Mouse (Mus musculus) myocyte (in vitro differentiated cells): ENCODE data around the gene Efnb1. TPM values are rescaled to one million over a fixed set of nuclear protein-coding genes. Genes with fewer than 3 reads are reported as not detected.

Experiments
- H3K27me3 ChIP-seq: one replicate; pipeline ENCODE4 v1.6.1; 2011; ENCODE audit not compliant: control insufficient read depth, insufficient read depth, insufficient read length
- H3K36me3 ChIP-seq: one replicate; pipeline ENCODE4 v1.6.1; 2011; ENCODE audit not compliant: control insufficient read depth, insufficient read depth
- H3K4me2 ChIP-seq: one replicate; pipeline ENCODE4 v1.6.1; 2011; ENCODE audit warnings: low read depth, control low read depth
- H3K4me3 ChIP-seq: one replicate; pipeline ENCODE4 v1.5.1; 2011; ENCODE audit warnings: mild to moderate bottlenecking, control low read depth, moderate library complexity
- H3K79me2 ChIP-seq: one replicate; pipeline ENCODE4 v1.6.1; 2011; ENCODE audit not compliant: control insufficient read depth, insufficient read depth
- H3ac ChIP-seq: one replicate; pipeline ENCODE4 v1.6.1; 2011; ENCODE audit not compliant: control insufficient read depth, insufficient read length
- CEBPB ChIP-seq: IDR thresholded peaks from 2 replicates; pipeline ENCODE4 v1.6.1; 2011; ENCODE audit warnings: mild to moderate bottlenecking, moderate library complexity; ENCODE audit not compliant: poor library complexity, insufficient read depth, severe bottlenecking
- E2F4 ChIP-seq: IDR thresholded peaks from one replicate; pipeline ENCODE4 v1.6.1; 2011; ENCODE audit warnings: mild to moderate bottlenecking, control low read depth, moderate library complexity; ENCODE audit not compliant: insufficient read depth
- MAX ChIP-seq: IDR thresholded peaks from one replicate; pipeline ENCODE4 v1.6.1; 2011; ENCODE audit warnings: low read depth, mild to moderate bottlenecking, control low read depth
- MYOD1 ChIP-seq, 3 experiments: IDR thresholded peaks; one replicate each; pipeline ENCODE4 v1.6.1; 2011; ENCODE audit warnings: control low read depth in 2 of 3, low read depth in 2 of 3, mild to moderate bottlenecking in 2 of 3, moderate library complexity in 1 of 3; ENCODE audit not compliant: insufficient read length in 2 of 3, control insufficient read depth in 1 of 3
- MYOG ChIP-seq, 3 experiments: IDR thresholded peaks; one replicate each; pipeline ENCODE4 v1.6.1; 2011; ENCODE audit warnings: control low read depth in 2 of 3, low read depth in 2 of 3, mild to moderate bottlenecking in 2 of 3; ENCODE audit not compliant: insufficient read length in 2 of 3, control insufficient read depth in 1 of 3, insufficient read depth in 1 of 3
- POLR2A ChIP-seq: IDR thresholded peaks from one replicate; pipeline ENCODE4 v1.6.1; 2011; ENCODE audit warnings: low read depth, mild to moderate bottlenecking, control low read depth, moderate library complexity; ENCODE audit not compliant: insufficient read length
- POLR2AphosphoS2 ChIP-seq: IDR thresholded peaks from one replicate; pipeline ENCODE4 v1.6.1; 2011; ENCODE audit warnings: low read depth, control low read depth; ENCODE audit not compliant: insufficient read length
- REST ChIP-seq: IDR thresholded peaks from one replicate; pipeline ENCODE4 v1.6.1; 2011; ENCODE audit warnings: mild to moderate bottlenecking, control low read depth, moderate library complexity; ENCODE audit not compliant: insufficient read depth, insufficient read length
- SRF ChIP-seq: IDR thresholded peaks from one replicate; pipeline ENCODE4 v1.6.1; 2011; ENCODE audit warnings: low read depth; ENCODE audit not compliant: control insufficient read depth, insufficient read length
- TCF12 ChIP-seq: IDR thresholded peaks from one replicate; pipeline ENCODE4 v1.6.1; 2011; ENCODE audit warnings: mild to moderate bottlenecking, control low read depth; ENCODE audit not compliant: poor library complexity, insufficient read depth, severe bottlenecking
- TCF3 ChIP-seq: IDR thresholded peaks from one replicate; pipeline ENCODE4 v1.6.1; 2011; ENCODE audit warnings: low read depth, control low read depth; ENCODE audit not compliant: insufficient read length
- USF1 ChIP-seq: IDR thresholded peaks from one replicate; pipeline ENCODE4 v1.6.1; 2011; ENCODE audit warnings: low read depth, mild to moderate bottlenecking, control low read depth, moderate library complexity
- polyA plus RNA-seq: library from polyadenylated mRNA; unstranded; fragments of >200 nt; fragmentation: generic; extraction: Trizol; gene quantifications from one replicate; pipeline ENCODE4 v1.2.1, GENCODE M21; 2012; ENCODE audit warnings: missing spikeins

Gene Efnb1
- polyA plus RNA-seq, 1 experiment, result 17.6 TPM

DNA sequence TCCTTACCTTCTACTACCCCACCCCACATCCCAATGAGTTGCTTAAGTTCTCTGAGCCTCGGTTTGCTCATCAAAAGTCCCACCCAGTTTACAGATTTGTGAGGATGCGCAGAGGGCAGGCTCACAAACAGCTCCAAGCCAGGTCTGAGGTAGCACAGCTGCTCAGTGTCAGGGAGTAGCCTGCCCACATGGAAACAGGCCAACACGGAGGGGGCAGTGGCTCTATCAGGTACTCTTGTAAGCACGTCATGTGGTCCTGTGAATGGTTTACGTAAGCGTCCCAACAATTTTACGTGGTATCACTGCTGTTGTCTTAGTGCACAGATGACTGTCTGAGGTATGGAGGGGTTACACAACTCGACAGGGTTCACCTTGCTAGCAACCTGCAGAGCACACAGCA lies 23.1 kb downstream of the Efnb1 start:
- no peak overlapping the region for H3K4me3 ChIP-seq
- H3K36me3 ChIP-seq, result no peaks in the 10 kb centered on the region
- no peak overlapping the region for H3ac ChIP-seq
- no peak overlapping the region for H3K4me2 ChIP-seq
- TF ChIP-seq USF1 (no peak), TCF12 (no peak), SRF (no peak), POLR2A (no peak), MYOG (IDR thresholded peaks at IDR 0.05; ENCODE audit: control insufficient read depth in 1 of 3, insufficient read depth in 1 of 3, insufficient read length in 2 of 3, low read depth in 2 of 3) (no peak), MYOD1 (IDR thresholded peaks at IDR 0.05; ENCODE audit: control insufficient read depth in 1 of 3, insufficient read length in 2 of 3, low read depth in 2 of 3) (no peak), E2F4 (no peak), REST (no peak), TCF3 (no peak), MAX (no peak), POLR2AphosphoS2 (no peak), CEBPB (no peak)
- H3K79me2 ChIP-seq, result no peaks in the 10 kb centered on the region
- H3K27me3 ChIP-seq, result no peaks in the 10 kb centered on the region

DNA sequence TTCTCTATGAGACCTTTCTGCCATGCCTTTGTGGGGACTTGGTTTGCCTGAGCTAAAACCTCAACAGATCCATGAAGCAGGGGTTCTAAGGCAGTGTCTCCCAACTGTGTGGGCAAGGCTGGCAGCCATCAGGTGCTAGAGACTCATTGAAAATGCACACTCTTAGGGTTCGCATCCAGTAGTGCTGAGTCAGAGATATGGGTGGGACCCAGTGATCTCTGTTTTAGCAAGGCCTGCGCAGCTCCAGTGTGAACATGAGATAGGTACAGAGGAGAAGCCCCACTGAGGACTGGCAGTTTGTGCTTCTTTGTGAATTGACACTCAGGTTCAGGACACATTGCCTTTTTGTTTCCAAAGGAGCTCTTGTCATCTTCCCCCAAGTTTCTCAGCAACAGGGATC lies 28.2 kb downstream of the Efnb1 start:
- Histone ChIP-seq H3ac (no peak overlapping the region), H3K36me3 (no peaks in the 10 kb centered on the region), H3K4me2 (no peak overlapping the region), H3K79me2 (no peaks in the 10 kb centered on the region), H3K27me3 (no peaks in the 10 kb centered on the region), H3K4me3 (no peak overlapping the region)
- TF ChIP-seq REST (no peak), POLR2AphosphoS2 (no peak), SRF (no peak)

DNA sequence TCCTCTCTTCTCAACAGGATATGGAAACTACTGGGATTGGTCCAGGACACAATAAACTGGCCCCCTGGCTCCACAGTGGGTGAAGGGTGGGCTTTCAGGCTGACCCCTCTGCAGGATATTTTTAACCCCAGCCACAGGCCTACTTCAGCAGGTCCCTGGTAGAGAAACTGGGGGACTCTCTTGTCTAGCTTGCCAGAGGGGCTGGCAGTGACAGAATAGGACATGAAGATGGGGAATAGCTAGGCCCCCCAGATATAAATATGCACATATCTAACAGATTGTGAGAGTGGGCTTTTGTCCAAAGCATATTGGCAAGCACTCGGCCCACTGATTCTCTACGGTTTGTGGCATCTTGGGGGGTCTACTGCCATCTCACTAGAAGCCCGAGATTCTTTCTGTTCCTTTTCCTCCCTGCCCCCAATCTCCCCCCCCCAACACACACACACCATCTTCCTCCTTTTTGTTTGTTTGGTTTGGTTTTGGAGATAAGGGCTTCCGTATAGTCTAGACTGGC lies 29.0 kb downstream of the Efnb1 start:
- Histone ChIP-seq H3K27me3 (no peaks in the 10 kb centered on the region), H3K4me2 (no peak overlapping the region), H3K4me3 (no peak overlapping the region), H3ac (no peak overlapping the region), H3K36me3 (no peaks in the 10 kb centered on the region), H3K79me2 (no peaks in the 10 kb centered on the region)
- TF ChIP-seq POLR2AphosphoS2, result no peak
- TF ChIP-seq TCF3, result no peak
- no peak for TF ChIP-seq REST
- no peak for TF ChIP-seq MAX
- no peak for TF ChIP-seq E2F4

DNA sequence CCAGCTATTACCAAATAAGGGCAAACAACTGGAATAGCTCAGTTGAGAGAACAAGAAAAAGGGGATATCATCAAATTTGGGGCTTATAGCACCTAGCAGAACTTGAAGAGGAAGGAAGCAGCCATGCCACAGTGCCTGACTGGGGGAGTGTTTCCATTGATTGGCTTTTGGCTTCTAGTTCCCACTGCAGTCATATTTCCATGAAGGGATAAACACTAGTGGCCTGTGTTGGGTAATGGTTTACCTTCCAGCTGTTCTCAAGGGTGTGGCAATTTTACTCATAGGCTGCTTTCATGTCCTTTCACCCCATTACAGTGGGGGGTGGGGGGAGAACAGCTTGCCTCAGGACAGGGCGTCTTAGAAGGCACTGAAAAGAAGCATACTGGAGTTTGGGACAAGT lies 31.1 kb downstream of the Efnb1 start:
- Histone ChIP-seq H3ac (no peak overlapping the region), H3K27me3 (no peaks in the 10 kb centered on the region), H3K79me2 (no peaks in the 10 kb centered on the region), H3K4me2 (no peak overlapping the region), H3K4me3 (no peak overlapping the region), H3K36me3 (no peaks in the 10 kb centered on the region)
- TF ChIP-seq POLR2A (no peak), MYOG (IDR thresholded peaks at IDR 0.05; ENCODE audit: control insufficient read depth in 1 of 3, insufficient read depth in 1 of 3, insufficient read length in 2 of 3, low read depth in 2 of 3) (no peak), REST (no peak), USF1 (no peak), TCF3 (no peak), CEBPB (no peak), POLR2AphosphoS2 (no peak), E2F4 (no peak), TCF12 (no peak), SRF (no peak), MAX (no peak)

DNA sequence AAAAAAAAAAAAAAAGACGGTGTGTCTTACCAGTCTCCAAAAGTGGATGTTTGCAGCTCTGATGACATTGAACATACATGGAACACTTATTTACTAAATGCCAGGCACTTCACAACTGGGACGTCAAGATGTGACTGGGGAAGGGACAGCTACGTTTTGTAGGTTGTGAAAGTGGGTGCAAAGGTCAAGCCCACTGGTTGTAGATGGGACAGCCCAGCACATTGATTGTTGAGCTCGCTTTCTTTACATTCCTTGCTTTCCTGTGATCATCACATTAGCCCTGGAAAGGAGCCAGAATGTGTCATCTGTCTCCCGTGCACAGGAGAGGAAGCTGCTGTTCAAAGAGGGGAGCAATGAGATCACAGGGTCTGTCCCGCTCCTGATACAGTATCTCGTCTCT lies 31.6 kb downstream of the Efnb1 start:
- Histone ChIP-seq H3K4me2 (no peak overlapping the region), H3K36me3 (no peaks in the 10 kb centered on the region), H3K4me3 (no peak overlapping the region), H3K27me3 (no peaks in the 10 kb centered on the region), H3ac (no peak overlapping the region), H3K79me2 (no peaks in the 10 kb centered on the region)
- TF ChIP-seq CEBPB, result no peak
- TF ChIP-seq MAX, result no peak
- no peak for TF ChIP-seq REST
- TF ChIP-seq USF1, result no peak
- no peak for TF ChIP-seq MYOD1 (IDR thresholded peaks at IDR 0.05; ENCODE audit: control insufficient read depth in 1 of 3, insufficient read length in 2 of 3, low read depth in 2 of 3)

DNA sequence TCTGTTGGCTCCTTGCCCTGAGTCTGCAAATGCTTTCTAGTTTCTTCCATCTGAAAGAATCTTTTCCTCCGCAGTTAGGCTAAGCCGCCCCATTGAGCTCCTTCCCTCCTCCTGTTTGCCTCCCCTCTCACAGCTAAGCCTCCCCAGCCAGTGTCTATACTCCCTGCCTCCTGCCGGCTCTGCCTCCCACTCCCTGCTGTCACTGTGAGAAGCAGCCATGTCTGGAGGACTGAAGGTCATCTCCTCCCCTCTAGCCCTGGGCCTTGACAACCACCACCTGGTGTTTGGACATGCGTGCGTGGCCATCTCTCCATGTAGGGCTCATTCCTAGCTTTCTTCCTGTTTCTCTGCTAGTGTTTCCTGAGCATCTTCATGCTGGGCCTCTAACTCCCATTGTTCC lies 36.4 kb downstream of the Efnb1 start:
- TF ChIP-seq SRF (no peak), E2F4 (no peak), POLR2A (no peak), REST (no peak), TCF12 (no peak), USF1 (no peak), MYOD1 (IDR thresholded peaks at IDR 0.05; ENCODE audit: control insufficient read depth in 1 of 3, insufficient read length in 2 of 3, low read depth in 2 of 3) (no peak), POLR2AphosphoS2 (no peak), CEBPB (no peak), MYOG (IDR thresholded peaks at IDR 0.05; ENCODE audit: control insufficient read depth in 1 of 3, insufficient read depth in 1 of 3, insufficient read length in 2 of 3, low read depth in 2 of 3) (no peak)
- H3ac ChIP-seq, result no peak overlapping the region

More for the DNA sequence above, 36.4 kb downstream of the Efnb1 start:
- Histone ChIP-seq H3K4me3 (no peak overlapping the region), H3K4me2 (no peak overlapping the region), H3K79me2 (no peaks in the 10 kb centered on the region), H3K27me3 (no peaks in the 10 kb centered on the region), H3K36me3 (no peaks in the 10 kb centered on the region)
